Mouse (Mus musculus) layer of hippocampus, postnatal 14 days (tissue): ENCODE results near the gene Tm7sf2. TPM values are rescaled to one million over a fixed set of nuclear protein-coding genes. Genes with fewer than 3 reads are reported as not detected.
A peak's percentile ranks its signal among the peaks of the same experiment; 100 is the strongest.

Experiments used
- DNase-seq, 2 experiments: peaks; one replicate each; pipeline ENCODE4 v3.0.0; 2021 to 2022; ENCODE audit warnings: low spot score in 2 of 2, mixed read lengths in 1 of 2
- long read RNA-seq, 2 experiments: library from polyadenylated mRNA; stranded (forward); transcript quantifications; one replicate each; pipeline ENCODE4 v2.0.0; 2021
- total RNA-seq, 2 experiments: library from RNA; stranded (reverse); gene quantifications; 2 replicates each; pipeline ENCODE4 v1.2.3; 2021

The Tm7sf2 gene
- total RNA-seq = 10 to 100 TPM; 40.1 to 44.2 TPM
- long read RNA-seq, experiment 1, transcript Tm7sf2-201 (10 exons, 1,471 nt) = major isoform, 14 of 27 reads
- long read RNA-seq, experiment 1, partial matches to known transcripts = 8 of 27 reads
- long read RNA-seq, experiment 1, other reads (novel, unspliced or antisense) = 4 of 27 reads
- long read RNA-seq, experiment 2, transcript Tm7sf2-201 (10 exons, 1,471 nt) = major isoform, 24 of 46 reads
- long read RNA-seq, experiment 2, partial matches to known transcripts = 12 of 46 reads
- long read RNA-seq, experiment 2, other reads (novel, unspliced or antisense) = 8 of 46 reads

DNA sequence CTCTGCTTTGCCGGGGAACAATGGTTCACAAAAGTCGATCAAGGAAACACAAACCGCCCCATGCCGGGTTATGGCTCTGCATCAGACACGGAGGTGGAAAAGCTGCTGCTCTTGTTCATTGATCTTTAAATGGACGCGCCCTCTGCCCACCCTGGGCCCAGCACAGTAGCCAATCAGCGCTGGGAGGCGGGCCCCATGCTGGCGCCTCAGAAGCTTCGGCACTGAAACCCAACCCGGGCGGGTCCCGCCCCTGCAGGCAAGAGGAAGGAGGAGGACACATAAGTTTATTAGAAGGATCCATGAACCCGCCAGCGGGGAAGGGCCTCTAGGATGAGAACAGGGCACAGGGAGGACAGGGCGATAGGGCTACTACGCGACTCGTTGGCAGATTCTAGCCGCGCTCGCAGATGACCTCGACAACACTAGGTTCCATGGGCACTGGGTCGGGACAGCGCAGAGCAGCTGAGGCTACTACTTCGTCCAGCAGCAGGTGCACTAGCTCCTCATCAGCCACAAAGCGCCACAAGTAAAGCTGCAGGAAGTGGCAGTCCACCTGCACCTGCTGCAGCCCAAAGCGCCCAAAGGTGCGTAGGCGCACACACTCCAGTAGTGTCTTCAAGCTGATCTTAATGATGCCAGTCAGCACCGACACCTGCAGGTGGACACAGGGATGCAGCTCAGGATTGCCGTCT is at the start of gene Tm7sf2:
Gene Tm7sf2 (minus strand): TSS at position 650 of the 692 bp plus-strand sequence.
- peak; percentile 86 to 93 for DNase-seq

DNA sequence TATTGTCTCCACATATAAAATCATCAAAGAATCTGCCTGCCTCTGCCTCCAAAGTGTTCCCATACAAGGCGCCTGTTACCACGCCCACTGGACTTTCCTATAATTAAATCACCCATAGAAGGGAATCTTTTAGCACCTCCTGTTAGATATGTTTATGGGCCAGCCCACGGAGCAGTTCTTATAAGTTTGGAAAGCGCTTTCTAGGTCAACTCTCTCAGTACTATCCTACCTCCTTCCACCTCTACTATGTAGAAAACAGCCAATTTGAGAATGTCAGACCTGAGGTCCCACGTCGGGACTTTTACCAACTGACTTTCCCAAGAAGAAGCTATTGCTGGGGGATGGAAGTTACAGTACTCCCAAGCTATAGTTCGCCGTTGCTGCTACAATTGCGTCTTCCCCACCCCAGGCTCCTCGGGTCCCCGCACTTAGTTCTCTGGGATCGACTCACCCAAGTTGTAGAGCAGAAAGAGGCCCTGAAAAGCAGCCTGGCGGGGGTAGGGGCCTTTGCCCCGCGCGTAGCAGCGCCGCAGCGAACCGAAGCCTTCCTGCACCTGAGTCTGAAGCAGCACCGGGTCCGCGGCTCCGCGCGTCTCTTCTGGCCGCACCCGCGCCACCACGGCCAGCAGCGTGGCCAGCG is 49.3 kb upstream of the Tm7sf2 start:
- no peak for DNase-seq

DNA sequence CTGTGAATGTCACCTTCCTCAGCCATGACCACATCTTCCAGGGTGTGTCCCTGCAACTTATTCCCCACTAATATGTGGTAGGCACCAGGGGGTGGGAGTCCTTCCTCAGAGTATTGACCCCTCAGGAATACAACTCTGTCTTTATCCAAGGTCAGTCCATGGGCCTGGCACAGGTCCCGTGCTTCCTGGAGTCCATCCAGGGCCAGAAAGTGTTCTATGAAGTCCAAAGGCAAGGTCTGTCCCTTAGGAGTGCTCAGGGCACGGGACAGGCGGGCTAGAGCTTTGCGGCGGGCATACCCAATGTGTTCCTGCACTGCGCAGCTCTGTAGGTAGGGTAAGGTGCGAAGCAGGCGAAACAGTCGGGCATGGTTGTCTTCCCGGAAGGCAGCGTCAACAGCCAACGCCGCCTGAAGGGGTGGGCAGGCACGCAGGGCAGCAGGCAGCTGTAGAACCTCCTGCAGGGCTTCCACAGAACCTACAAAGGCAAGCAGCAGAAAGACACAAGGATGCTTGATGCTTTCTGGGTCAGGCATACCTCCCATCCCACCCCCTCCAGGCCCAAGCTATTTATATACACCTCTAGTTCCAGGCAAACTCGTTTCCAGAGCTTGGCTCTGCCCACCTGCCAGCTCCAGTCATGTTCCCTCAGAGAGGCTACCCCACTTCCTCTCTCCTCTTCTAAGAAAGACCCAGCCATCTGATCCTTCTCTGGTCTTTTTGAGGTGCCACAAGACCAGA is 48.1 kb upstream of the Tm7sf2 start:
- DNase-seq = no peak

DNA sequence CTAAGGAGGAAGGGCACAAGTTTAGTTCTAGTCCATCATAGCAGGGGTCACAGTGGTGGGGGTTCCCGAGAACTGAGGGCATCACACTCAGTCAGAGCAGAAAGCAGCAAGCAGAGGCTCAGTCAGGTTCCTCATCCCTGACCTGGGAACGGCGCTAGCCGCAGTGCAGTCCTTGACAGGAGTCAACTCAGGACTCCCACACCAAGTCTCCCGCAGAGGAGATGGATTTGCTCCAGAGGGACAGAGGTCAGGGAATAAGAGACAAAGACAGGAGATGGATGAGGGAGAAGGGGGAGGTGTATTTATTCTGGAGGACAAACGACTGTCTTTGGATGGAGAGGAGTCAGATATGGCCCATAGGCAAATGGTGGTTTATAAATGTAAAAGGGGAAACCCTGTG is 44.9 kb upstream of the Tm7sf2 start:
- no peak for DNase-seq

DNA sequence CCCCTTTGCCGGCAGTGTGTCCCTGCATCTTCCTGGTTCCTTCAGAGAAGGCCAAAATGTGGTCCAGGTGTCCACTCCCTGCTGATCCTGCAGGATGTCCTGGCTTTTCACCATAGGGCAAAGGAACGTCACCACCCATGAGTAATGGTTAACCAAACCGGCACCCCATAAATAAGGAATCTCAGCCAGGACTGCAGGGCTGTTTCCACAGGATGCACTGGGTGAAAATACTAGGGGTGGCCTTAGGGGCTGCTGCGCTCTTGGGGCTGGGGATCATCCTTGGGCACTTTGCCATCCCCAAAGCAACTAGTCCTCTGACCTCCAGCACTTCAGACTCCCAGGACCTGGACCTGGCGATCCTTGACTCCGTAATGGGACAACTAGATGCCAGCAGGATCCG is 37.4 kb upstream of the Tm7sf2 start, which contains the start of gene Naaladl1:
Gene Naaladl1 (plus strand): TSS at position 197 of the 400 bp plus-strand sequence.
- no peak for DNase-seq

DNA sequence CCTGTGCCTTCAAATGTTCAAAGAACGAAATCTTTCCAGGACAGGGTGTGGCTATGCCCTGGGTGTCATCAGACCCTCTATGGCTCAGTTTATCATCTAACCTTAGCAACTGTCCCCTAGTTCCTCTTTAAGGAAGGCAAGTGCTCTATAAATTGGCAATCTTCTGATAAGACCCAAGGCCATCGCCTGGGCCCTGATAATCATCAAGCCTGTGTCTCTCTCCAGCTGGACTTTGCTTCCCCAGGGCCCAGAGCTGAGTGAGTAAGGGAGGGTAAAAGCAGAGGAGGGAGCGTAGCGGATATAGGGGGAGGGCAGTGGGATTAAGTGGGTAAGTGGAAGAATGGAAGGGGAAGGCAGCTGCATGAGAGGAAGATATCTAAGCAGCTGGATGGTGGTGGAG is 36.3 kb upstream of the Tm7sf2 start:
- no peak for DNase-seq

DNA sequence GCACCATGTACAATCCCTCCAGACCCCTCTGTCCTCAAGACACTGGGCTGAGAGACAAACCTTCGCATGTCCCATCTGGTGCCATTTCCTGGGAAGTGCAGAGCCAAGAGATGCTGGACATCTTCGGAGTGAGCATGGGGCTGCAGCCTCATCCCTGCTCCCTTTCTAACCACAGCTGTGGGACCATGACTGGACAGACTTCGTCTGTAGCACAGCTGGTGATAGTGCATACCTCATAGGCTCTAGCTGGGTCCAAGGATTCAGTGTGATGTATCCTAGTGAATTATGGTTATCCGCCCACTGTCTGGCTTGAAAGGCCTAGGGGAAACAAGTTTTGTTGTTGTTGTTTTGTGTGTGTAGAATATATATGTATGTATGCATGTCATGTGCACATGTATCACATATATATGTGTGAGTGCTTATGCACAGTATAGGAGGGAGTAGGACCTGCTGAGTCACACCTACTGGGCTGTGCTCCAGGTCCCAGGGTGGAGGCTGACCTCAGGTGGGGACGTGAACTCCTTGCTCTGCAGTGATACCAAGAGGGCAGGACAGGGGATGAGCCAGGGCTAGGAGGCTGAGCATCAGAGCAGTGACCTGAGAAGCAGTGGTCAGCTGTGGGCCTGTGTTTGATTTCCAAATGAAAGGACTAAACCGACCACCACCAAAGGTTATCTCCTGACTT is 34.1 kb upstream of the Tm7sf2 start:
- no peak for DNase-seq

DNA sequence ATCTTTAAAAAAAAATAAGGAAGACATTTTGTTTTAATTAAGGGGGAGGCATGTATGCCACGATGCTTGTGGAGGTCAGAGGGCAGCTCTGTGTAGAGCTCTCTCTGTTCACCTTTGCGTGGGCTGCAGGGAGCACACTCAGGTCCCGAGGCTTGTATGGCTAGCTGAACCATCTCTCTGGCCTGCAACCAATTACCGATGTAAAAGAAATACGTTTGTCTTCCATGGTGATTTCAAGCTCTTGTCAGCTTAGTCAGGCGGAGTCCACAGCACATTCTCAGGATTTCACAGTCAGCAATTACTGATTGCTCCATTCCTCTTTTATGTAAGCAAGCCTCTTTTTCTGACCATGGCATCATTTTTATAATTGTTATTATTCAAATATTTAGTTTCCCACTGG is 33.0 kb upstream of the Tm7sf2 start:
- DNase-seq = no peak

DNA sequence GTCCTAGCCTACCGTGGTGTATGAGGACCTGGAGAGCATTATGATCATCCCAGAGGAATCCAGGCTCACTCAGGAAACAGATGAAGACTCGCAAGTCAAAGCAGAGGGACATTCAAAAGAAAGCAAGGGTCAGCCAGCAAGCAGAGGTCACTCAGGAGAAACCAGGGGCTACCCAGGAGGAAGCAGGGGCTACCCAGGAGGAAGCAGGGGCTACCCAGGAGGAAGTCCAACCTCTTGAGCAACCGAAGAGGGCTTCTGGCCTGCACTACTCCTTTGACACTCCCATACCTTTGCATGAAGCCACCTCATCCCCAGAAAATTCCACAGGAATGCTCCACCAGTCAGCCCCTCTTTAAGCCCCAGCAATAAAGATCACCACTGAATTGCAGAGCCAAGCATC is 29.7 kb upstream of the Tm7sf2 start:
- no peak for DNase-seq

DNA sequence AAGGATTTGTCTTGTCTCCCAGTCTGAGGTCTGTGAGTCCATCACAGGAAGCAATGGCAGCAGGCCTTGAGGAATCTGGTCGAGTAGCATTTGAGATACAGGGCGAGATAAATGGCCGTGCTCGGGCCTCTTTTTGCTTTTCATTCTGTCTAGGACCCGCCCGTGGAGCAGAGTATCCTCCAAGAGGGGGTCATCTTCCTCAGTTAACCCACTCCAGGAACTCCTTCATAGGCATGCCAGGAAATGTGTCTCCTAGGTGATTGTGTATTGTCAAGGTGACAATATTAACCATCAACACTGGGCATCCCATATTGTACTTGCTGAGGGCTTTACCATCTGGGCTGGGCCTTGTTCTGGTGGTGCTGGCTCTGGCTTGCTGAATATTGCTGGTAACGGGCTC is 25.9 kb upstream of the Tm7sf2 start, which contains the start of gene AC131692.1:
Gene AC131692.1 (plus strand): TSS at position 301 of the 400 bp plus-strand sequence.
- DNase-seq = no peak

DNA sequence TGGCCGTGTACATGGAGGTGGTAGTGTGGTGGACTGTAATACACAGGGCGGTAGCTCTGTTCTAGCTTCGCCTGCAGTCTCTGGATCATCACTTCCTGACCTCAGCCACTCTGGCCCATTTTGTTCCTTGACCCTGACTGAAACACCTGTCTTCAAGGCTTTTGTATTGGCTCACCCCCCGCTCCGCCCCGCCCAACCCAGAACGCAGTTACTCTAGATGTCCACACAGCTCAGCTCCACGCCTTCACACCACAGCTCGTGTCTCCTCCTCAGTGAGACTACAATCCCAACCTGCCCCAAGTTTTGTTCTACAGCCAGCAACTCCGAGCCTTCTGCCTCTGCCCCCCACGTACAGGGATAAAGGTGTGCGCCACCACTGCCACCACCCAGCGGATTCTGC is 20.7 kb upstream of the Tm7sf2 start:
- DNase-seq = no peak

DNA sequence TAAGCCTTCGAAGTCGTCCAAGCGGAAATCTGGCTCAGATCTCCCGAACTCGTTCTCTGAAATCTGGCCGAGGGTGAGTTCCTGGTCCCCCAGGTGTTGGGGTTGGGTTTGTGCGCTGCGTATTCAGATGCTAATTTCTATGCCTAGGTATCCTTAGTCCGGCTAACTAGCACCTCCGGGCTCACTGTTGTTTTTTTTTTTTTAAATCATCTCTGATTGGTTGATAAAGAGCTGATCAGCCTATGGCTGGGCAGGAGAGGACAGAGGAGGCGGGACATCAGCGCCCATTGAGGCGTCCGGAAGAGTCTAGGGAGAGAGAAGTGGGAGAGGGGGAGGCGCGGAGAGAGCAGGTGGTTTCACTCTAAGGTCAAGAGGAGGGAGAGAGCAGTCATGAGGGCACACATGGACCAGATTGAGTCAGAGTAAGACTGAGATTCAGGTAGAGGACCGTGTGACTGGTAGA is 17.3 kb upstream of the Tm7sf2 start:
- no peak for DNase-seq

DNA sequence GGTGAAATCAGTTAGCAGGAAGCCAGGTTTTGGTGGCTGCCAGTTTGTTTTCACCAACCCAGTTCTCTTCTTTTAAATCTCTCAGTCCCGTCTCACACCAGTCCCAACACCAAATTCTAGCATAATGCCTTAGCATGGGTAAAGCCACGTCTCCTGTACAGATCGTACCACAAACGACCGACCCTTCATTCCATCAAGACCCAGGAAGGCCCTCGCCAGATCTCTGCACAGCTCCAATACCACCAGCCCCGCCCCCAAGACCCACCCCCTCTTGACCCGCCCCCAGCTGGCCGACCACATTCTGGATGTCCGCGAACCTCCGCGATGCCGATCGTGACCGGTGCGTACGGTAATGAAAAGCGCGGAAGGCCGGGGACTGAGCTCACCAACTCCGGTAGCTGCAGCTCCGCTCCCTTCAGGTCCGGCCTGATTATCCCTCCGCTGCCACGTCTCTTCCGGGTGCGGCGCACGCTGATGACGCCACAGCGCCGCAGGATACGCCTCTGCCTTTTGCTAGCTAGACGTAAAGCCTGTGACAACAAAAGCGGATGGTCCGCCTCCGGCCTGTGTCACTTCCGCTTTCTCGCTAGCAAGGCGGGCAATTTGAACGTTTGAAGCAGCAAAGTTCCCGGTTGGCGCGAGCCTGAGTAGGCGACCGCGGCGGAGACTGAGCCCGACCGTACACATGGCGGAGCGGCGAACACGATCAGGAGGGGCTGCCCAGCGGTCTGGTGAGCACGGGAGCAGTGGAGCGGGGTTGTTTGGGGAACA is 16.5 kb upstream of the Tm7sf2 start, which contains the start of the genes Zfpl1 and Cdca5:
Gene Zfpl1 (minus strand): TSS at position 479 of the 771 bp plus-strand sequence.
Gene Cdca5 (plus strand): TSS at position 506 of the 771 bp plus-strand sequence.
- DNase-seq = peak; percentile 91 to 98

DNA sequence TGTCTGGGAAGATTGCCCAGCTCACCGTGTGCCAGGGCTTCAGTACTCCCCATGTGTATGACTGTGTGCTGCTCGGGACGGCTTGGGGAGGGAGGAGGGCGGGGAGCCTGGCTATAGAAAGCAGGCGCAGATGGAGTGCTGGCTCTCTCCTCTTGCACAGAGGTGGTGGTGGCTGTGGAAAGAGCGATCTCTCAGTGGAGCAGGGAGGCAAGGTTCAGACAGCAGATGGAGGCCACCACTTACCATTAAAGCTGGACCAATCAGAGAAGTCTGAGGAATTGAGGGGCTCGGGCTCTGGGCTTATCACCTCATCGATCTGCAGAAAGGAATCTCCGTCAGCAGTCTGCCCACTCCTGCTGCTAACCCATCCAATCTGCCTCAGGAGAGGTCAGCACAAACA is 14.0 kb upstream of the Tm7sf2 start, which contains the start of gene Gm28374:
Gene Gm28374 (minus strand): TSS at position 101 of the 400 bp plus-strand sequence.
- no peak for DNase-seq

DNA sequence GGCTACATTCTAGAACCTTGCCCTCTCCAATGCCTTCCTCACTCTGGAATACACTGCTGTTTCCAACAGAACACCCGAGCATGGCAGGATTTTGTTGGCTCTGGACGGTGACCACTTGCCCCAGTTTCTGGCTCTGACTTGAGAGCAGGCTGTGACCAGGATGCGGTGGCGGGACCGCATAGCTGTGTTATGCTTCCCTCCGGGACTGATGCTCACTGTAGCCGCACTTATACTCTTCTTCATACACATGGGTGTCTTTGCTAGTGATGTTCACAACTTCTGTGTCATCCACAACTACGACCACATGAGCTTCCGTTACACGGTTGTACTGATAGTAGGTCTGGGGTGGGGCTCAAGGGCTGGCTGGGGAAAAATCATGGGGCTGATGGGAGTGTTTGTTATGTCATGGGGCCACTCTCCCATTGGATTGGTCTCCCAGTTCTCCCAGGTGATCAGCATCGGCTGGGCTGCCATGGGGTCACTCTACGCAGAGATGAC is 11.9 kb upstream of the Tm7sf2 start, which contains the start of gene Tmem262:
Gene Tmem262 (plus strand): TSS at position 51 of the 498 bp plus-strand sequence.
- DNase-seq = no peak

DNA sequence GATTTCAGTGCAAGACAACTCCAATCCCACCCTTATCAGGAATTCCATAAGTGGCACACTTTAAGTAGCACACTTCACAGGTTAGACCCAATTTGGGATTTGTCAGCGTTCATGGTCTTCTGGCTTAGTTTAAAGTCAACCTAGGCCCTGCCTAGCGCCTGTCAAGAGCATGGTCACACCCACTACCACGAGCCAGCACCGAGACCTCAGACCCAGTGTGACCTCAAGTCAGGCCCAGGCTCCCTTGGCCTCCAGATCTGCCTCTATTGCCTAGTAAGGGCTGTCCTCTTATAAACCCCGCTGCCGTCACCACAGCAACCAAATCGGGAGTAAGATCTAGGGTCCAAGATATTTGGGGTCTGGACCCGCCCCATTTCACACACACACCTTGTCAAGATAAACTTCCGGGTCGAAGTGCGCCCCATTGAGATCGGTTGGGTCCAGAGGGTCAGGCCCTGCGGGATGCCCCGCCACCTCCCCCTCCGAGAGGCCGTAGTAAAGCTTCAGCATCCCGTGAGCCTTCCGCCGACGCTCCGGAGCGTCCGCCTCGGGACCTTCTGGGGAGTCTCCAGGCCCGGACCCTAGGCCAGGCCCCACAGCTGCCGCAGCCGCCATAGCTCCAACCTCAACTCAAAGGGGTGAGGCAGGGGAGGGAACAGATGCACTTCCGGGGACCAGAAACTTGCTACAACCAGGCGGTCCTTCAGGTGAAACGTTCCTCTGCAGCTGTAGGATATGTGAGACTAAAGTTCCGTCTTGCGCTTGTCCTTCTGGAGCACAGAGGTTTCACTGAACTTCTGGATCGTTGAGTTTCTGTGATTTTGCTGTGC is 8.6 kb upstream of the Tm7sf2 start, which contains the start of gene Vps51:
Gene Vps51 (minus strand): TSS at position 668 of the 830 bp plus-strand sequence.
- peak; percentile 81 to 92 for DNase-seq

DNA sequence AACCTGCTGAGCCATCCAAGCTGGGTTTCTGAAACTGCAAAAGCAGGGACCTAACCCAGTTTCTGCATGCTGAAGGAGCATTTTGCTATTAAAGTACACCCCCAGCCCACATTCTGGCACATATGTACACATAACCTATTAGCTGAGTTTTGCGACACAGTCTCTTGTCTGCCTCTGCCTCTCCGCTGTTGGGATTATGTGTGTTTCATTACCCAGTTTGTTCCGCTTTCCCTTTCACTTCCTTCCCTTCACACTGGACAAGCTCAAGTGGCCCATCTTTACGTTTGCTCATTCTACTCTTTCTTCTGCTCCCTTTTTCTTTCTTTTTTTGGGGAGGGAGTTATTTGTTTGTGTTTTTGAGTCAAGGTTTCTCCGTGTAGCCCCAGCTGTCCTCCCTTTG is 5.7 kb upstream of the Tm7sf2 start:
- DNase-seq = no peak

DNA sequence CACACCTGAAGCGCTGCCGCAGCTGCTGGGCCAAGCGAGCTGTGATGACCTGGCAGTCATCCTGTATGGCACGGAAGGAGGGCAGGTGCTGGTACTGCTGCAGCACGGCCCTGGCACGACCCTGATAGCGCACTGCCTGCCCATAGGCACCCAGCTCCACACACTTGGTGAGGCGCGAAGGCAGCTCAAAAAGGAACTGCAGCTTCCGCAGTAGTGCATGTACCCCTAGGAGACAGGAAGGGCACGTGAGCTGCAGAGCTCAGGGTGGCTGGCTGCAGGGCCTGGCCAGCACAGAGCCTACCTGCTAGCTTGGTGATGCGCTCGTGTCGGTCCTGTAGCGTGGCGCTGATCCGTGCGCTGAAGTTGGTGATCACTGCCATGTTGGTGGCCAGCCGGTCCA is 3.1 kb upstream of the Tm7sf2 start:
- DNase-seq = no peak
